Mouse (Mus musculus): ENCODE data around the gene Ugt2b35.
"Not testable (repeated sequence)": the region's sequence is repeated elsewhere in the genome, so short reads cannot be mapped to it uniquely, and the experiment has no call there.

Gene Ugt2b35

GRCm38 (mm10) chr5:87000395-87001073 lies at the start of gene Ugt2b35:
TSS of gene Ugt2b35 (plus strand) at chr5:87000860.
- no peak for DNase-seq (ENCODE audit: low spot score)

GRCm38 (mm10) chr5:86960504-86960903 lies 40.2 kb upstream of the Ugt2b35 start:
- DNase-seq (ENCODE audit: low spot score), result no peak

- no peak for DNase-seq (ENCODE audit: low spot score)
Measured at GRCm38 (mm10) chr5:86961587-86962358, 38.9 kb upstream of the Ugt2b35 start.

- not testable (repeated sequence) for DNase-seq (ENCODE audit: low spot score)
Measured at GRCm38 (mm10) chr5:86962849-86963248, 37.8 kb upstream of the Ugt2b35 start.

- not testable (repeated sequence) for DNase-seq (ENCODE audit: low spot score)
Measured at GRCm38 (mm10) chr5:86967271-86967670, 33.4 kb upstream of the Ugt2b35 start.

- no peak for DNase-seq (ENCODE audit: low spot score)
Measured at GRCm38 (mm10) chr5:87004735-87005134, 4.1 kb downstream of the Ugt2b35 start.

GRCm38 (mm10) chr5:87015477-87015876 lies 14.8 kb downstream of the Ugt2b35 start:
- no peak for DNase-seq (ENCODE audit: low spot score)

- no peak for DNase-seq (ENCODE audit: low spot score)
Measured at GRCm38 (mm10) chr5:87027359-87027758, 26.7 kb downstream of the Ugt2b35 start.

GRCm38 (mm10) chr5:87030624-87031023 lies 30.0 kb downstream of the Ugt2b35 start:
- no peak for DNase-seq (ENCODE audit: low spot score)
